Mouse (Mus musculus): ENCODE data around the gene Ldhd.
A peak's percentile ranks its signal among the peaks of the same experiment; 100 is the strongest.

DNA sequence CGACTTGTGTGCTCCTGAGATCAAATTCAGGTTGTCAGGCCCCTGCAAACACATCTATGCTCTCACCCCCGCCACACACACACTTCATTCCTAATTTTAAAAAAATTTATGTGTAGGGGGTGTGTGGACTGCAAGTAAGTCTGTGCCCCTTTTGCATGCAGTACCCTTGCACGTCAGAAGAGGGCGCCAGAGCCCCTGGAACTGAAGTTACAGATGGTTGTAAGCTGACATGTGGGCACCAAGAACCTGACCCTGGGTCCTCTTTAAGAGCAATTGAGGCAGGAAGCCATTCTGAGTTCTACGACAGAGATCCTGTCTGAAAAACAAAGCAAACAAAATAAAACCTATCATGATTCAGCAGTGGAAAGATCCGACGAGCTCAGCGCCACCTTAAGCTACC lies 46.1 kb upstream of the Ldhd start:
- TF ChIP-seq POLR2A (IDR thresholded peaks at IDR 0.05; ENCODE audit: low read depth, low read length) (no peak), ETS1 (conservative IDR thresholded peaks at IDR 0.05; ENCODE audit: low read depth, low read length) (no peak), CTCF (conservative IDR thresholded peaks at IDR 0.05 in 1 of 2, IDR thresholded peaks at IDR 0.05 in 1 of 2; ENCODE audit: low read depth in 2 of 2, low read length in 2 of 2) (peak; percentile 45 to 47), USF1 (IDR thresholded peaks at IDR 0.05; ENCODE audit: low read depth, low read length) (no peak), TCF12 (IDR thresholded peaks at IDR 0.05; ENCODE audit: low read depth, low read length) (no peak), NRF1 (IDR thresholded peaks at IDR 0.05; ENCODE audit: low read depth, low read length) (no peak), TBP (conservative IDR thresholded peaks at IDR 0.05; ENCODE audit: low read depth, low read length) (no peak), ZNF384 (IDR thresholded peaks at IDR 0.05; ENCODE audit: low read depth, low read length) (no peak), MAX (IDR thresholded peaks at IDR 0.05; ENCODE audit: low read length) (no peak), CHD2 (IDR thresholded peaks at IDR 0.05; ENCODE audit: low read length) (no peak), KAT2A (IDR thresholded peaks at IDR 0.05; ENCODE audit: insufficient replicate concordance, low read length) (no peak), HCFC1 (IDR thresholded peaks at IDR 0.05; ENCODE audit: low read depth, low read length) (no peak), ELF1 (IDR thresholded peaks at IDR 0.05; ENCODE audit: low read depth, low read length) (no peak)

Measured in CH12.LX (cell line).